Mouse (Mus musculus) liver, embryonic 16.5 days (tissue): ENCODE data around the gene Chaf1b. TPM values are rescaled to one million over a fixed set of nuclear protein-coding genes. Genes with fewer than 3 reads are reported as not detected.
A peak's percentile ranks its signal among the peaks of the same experiment; 100 is the strongest.

Experiments
- ATAC-seq: fragments of 200-750 bp; cut with Nextera tagmentation; 2 replicates; pipeline ENCODE4 v1.8.0; 2017; ENCODE audit warnings: low read depth, mild to moderate bottlenecking, moderate number of reproducible peaks, moderate library complexity
- H3K27ac ChIP-seq: fragments of 300-500 bp; sonication (generic); 2 replicates; pipeline ENCODE4 v1.5.1; 2014; ENCODE audit warnings: mild to moderate bottlenecking, low read length
- H3K27me3 ChIP-seq: fragments of 300-500 bp; sonication (generic); 2 replicates; pipeline ENCODE4 v1.6.1; 2014; ENCODE audit warnings: low read depth, low read length, mixed read lengths; ENCODE audit not compliant: control insufficient read depth, insufficient read depth
- H3K36me3 ChIP-seq: fragments of 300-500 bp; sonication (generic); 2 replicates; pipeline ENCODE4 v1.6.1; 2014; ENCODE audit warnings: mild to moderate bottlenecking; ENCODE audit not compliant: control insufficient read depth, insufficient read depth
- H3K4me1 ChIP-seq: fragments of 300-500 bp; sonication (generic); 2 replicates; pipeline ENCODE4 v1.6.1; 2014; ENCODE audit warnings: low read depth, low read length, mixed read lengths; ENCODE audit not compliant: control insufficient read depth
- H3K4me2 ChIP-seq: fragments of 300-500 bp; sonication (generic); 2 replicates; pipeline ENCODE4 v1.6.1; 2014; ENCODE audit warnings: low read depth, low read length, mixed read lengths
- H3K4me3 ChIP-seq: fragments of 300-500 bp; sonication (generic); 2 replicates; pipeline ENCODE4 v1.5.1; 2014; ENCODE audit warnings: low read depth, mild to moderate bottlenecking, low read length
- H3K9ac ChIP-seq: fragments of 300-500 bp; sonication (generic); 2 replicates; pipeline ENCODE4 v1.6.1; 2014; ENCODE audit warnings: low read depth, low read length
- H3K9me3 ChIP-seq: fragments of 300-500 bp; sonication (generic); replicated peaks from 2 replicates; pipeline ENCODE4 v1.6.1; 2016; ENCODE audit warnings: low read length; ENCODE audit not compliant: control insufficient read depth
- WGBS: fragments of 180-500 bp; shearing (Covaris S2); extraction: QIAGEN DNeasy Blood & Tissue Kit; methylation state at CpG from one replicate; pipeline ENCODE4 v1.1.7; 2014; ENCODE audit not compliant: insufficient replicate concordance; 5-methylcytosine and 5-hydroxymethylcytosine counted together
- polyA plus RNA-seq: library from polyadenylated mRNA; unstranded; fragments of >200 nt; fragmentation: Nextera tagmentation; extraction: Ambion mirVana; gene quantifications from 2 replicates; pipeline ENCODE4 v1.2.1, GENCODE M21; 2015

Gene Chaf1b
- polyA plus RNA-seq, 1 experiment from 2014 or later = 30.0 TPM

GRCm38 (mm10) chr16:93910735-93911665 is 27.3 kb downstream of the Chaf1b start:
- no peak overlapping the region for H3K9ac ChIP-seq
- no peaks in the 10 kb centered on the region for H3K27me3 ChIP-seq
- no peak overlapping the region for H3K4me3 ChIP-seq
- H3K4me2 ChIP-seq = no peak overlapping the region
- no peaks in the 10 kb centered on the region for H3K9me3 ChIP-seq
- H3K4me1 ChIP-seq = peaks cover 4% of the 10 kb centered on the region; the same call in 1 of the 2 replicates
- 56% methylated on average over 28 of the region's 28 CpGs for WGBS
- H3K36me3 ChIP-seq = no peaks in the 10 kb centered on the region
- ATAC-seq = no peak
- H3K27ac ChIP-seq = no peak overlapping the region

DNA sequence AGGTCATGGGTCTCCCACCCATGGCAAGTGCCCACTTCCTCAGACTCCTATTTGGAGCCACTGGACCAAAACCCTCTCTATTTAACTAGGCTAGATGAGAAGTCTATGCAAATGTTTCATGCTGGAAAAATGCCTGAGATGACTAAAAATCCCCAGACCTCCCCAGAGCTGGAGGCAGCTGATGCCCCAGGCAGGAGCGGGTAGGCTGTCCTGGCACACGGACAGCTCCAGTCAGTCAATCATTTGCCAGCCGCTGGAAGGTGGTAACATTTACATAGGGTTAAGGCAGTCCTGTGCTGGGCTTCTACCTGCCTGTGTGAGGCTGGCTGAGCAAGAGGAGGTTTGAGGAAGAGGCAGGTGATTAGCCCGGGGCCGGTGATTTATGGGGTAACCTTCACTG is 28.5 kb downstream of the Chaf1b start:
- no peaks in the 10 kb centered on the region for H3K27me3 ChIP-seq
- H3K4me2 ChIP-seq = no peak overlapping the region
- ATAC-seq = no peak
- H3K4me1 ChIP-seq = peaks cover 4% of the 10 kb centered on the region; the same call in 1 of the 2 replicates
- no peak overlapping the region for H3K9ac ChIP-seq
- H3K4me3 ChIP-seq = no peak overlapping the region
- 60% methylated on average over 5 of the region's 5 CpGs for WGBS
- H3K9me3 ChIP-seq = no peaks in the 10 kb centered on the region
- no peak overlapping the region for H3K27ac ChIP-seq
- no peaks in the 10 kb centered on the region for H3K36me3 ChIP-seq

GRCm38 (mm10) chr16:93912808-93913207 is 29.1 kb downstream of the Chaf1b start:
- H3K4me1 ChIP-seq = peaks cover 4% of the 10 kb centered on the region; the same call in 1 of the 2 replicates
- ATAC-seq = no peak
- no peaks in the 10 kb centered on the region for H3K27me3 ChIP-seq
- no peaks in the 10 kb centered on the region for H3K36me3 ChIP-seq
- no peak overlapping the region for H3K4me2 ChIP-seq
- H3K4me3 ChIP-seq = no peak overlapping the region
- WGBS = 63% methylated on average over 3 of the region's 3 CpGs
- H3K9me3 ChIP-seq = no peaks in the 10 kb centered on the region
- H3K27ac ChIP-seq = no peak overlapping the region
- H3K9ac ChIP-seq = no peak overlapping the region

DNA sequence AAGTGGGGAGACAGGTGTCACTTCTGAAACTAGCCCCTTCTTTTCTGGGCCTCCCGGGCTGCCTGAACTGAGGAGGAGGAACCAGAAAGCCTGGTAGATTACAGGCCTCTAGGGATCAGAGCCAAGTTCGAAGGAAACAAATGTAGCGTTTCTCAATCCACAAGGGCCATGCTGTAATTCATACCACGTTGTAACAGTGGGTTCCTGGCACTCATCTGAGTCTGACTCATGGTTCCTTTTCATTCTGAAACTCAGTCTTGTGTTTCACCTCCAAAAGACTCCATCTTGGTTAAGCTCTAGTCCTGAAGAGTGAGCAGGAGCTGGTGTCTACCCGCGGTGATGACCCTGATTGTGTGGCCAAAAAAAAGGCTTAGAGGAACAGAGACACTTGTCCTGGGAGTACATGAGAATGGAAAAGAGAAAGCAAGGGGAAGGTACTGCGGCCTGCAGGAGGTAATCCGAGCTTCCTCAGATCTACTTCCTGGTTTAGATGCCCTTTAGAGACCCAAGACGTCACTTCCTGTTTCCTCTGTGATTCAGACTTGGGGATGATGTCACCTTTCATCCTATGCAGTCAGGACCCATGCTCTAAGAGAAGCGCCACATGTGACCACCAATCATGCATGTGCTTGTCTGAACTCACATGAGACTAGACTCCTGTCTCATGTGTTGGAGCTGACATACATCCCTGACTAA is 30.3 kb downstream of the Chaf1b start:
- H3K36me3 ChIP-seq = no peaks in the 10 kb centered on the region
- H3K4me1 ChIP-seq = peaks cover 7% of the 10 kb centered on the region
- no peak overlapping the region for H3K9ac ChIP-seq
- H3K4me2 ChIP-seq = no peak overlapping the region
- no peak for ATAC-seq
- no peak overlapping the region for H3K4me3 ChIP-seq
- WGBS = 47% methylated on average over 10 of the region's 10 CpGs
- H3K27ac ChIP-seq = 0 out of 2 replicates have a peak overlapping the region, but pooled peaks have one; percentile 1
- no peaks in the 10 kb centered on the region for H3K27me3 ChIP-seq
- H3K9me3 ChIP-seq = no peaks in the 10 kb centered on the region

DNA sequence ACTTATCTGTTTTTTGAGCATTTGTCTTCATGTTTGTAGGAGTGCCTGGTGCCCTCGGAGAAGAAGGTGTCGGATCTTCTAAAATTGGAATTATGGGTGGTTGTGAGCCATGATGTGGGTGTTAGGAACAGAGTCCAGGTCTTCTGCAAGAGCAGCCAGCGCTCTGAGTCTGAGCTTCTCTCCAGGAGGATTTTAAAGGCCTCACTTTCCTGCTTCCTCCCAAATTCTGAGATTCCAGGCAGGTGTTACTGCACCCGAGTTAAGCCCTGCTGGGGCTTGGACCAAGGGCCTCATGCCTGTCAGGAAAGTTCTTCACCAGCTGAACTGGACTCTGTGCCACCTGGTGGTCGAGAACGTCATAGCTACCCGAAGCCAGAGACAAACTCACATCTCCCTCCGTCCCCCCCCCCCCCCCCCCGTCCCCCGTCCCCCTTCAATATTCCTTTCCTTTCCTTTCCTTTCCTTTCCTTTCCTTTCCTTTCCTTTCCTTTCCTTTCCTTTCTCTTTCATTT is 31.7 kb downstream of the Chaf1b start:
- Histone ChIP-seq H3K9ac (no peak overlapping the region), H3K27ac (no peak overlapping the region), H3K36me3 (no peaks in the 10 kb centered on the region), H3K4me1 (peaks cover 7% of the 10 kb centered on the region), H3K4me3 (no peak overlapping the region), H3K9me3 (no peaks in the 10 kb centered on the region), H3K27me3 (no peaks in the 10 kb centered on the region), H3K4me2 (no peak overlapping the region)
- ATAC-seq = no peak
- WGBS = 28% methylated on average over 7 of the region's 10 CpGs

DNA sequence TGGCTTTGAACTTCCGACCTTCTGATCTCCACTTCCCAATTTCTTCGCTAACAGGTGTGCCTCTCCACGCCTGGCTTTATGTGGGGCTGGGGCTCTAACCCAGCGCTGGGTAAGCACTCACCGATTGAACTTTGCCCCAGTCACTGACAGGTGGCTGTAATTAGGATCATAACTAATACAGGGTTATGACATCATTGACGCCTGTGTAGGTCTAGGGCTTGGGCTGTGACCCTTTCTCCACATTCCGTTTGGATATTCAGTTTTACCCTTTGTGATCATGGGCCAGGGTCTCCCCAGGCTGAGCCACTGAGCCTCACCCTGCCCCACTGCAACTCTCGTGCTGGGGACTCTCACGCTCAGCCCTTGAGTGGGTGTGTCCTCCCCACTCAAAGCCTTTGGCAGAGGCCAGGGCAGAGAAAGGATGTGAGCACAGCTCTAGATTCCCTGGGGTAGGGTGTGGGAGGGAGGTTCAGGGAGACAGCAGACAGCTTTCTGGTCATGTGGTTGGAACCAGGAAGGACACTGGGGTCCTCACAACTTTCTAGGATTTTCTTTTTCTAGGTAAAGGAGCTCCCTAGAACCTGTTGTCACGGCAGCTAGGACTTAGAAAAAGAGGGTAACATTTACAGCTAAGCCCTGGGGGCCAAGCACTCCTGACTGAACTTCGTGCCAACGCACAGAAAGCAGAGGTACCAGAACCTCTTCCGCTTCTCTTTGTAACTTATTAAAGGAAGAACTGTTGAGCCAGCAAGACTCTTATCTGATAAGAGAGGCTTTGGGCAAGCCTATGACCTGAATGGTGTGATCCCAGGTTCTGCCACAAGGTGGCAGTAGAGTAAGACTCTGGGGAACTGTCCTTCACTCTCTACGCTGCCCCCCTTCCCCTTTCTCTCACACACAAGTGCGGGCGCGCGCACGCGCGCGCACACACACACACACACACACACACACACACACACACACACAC is 34.3 kb downstream of the Chaf1b start:
- no peak overlapping the region for H3K4me2 ChIP-seq
- H3K27ac ChIP-seq = no peak overlapping the region

DNA sequence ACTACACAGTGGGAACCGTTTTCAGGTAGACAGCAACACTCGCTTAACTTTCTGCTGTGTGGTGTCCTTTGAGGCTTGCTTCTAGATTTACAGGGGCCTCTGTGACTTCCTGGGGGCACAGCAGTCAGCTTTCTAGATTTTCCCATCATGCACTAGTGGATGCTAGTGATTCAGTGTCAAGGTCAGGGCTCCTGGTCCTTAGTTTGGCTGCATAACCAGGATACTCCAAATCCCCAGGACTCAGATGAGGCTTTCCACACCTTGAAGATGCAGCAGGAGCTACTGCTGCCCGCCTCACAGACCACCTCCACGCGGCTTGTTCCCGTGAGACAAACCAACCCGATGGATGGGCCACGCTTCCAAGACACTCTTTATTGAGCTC is 35.0 kb downstream of the Chaf1b start:
- Histone ChIP-seq H3K4me1 (peaks cover 4% of the 10 kb centered on the region), H3K27me3 (no peaks in the 10 kb centered on the region), H3K4me3 (no peak overlapping the region), H3K27ac (no peak overlapping the region), H3K9me3 (no peaks in the 10 kb centered on the region), H3K36me3 (no peaks in the 10 kb centered on the region), H3K4me2 (no peak overlapping the region), H3K9ac (no peak overlapping the region)
- ATAC-seq = no peak
- WGBS = 62% methylated on average over 8 of the region's 8 CpGs

More for the DNA sequence above, 34.3 kb downstream of the Chaf1b start:
- no peak overlapping the region for H3K9ac ChIP-seq
- no peak overlapping the region for H3K4me3 ChIP-seq
- no peaks in the 10 kb centered on the region for H3K36me3 ChIP-seq
- 29% methylated on average over 22 of the region's 22 CpGs for WGBS
- no peaks in the 10 kb centered on the region for H3K27me3 ChIP-seq
- H3K4me1 ChIP-seq = peaks cover 4% of the 10 kb centered on the region
- no peaks in the 10 kb centered on the region for H3K9me3 ChIP-seq
- ATAC-seq = peak; percentile 53

- 63% methylated on average over 20 of the region's 20 CpGs for WGBS
- Histone ChIP-seq H3K27ac (no peak overlapping the region), H3K4me2 (no peak overlapping the region), H3K9ac (no peak overlapping the region), H3K9me3 (no peaks in the 10 kb centered on the region), H3K4me3 (no peak overlapping the region), H3K4me1 (peaks cover 4% of the 10 kb centered on the region), H3K27me3 (no peaks in the 10 kb centered on the region), H3K36me3 (no peaks in the 10 kb centered on the region)
- no peak for ATAC-seq
These were observed 35.5 kb downstream of the Chaf1b start for GRCm38 (mm10) chr16:93919189-93919588.
